Mouse (Mus musculus): ENCODE results near the gene Ager.
A peak's percentile ranks its signal among the peaks of the same experiment; 100 is the strongest.

The Ager gene

DNA sequence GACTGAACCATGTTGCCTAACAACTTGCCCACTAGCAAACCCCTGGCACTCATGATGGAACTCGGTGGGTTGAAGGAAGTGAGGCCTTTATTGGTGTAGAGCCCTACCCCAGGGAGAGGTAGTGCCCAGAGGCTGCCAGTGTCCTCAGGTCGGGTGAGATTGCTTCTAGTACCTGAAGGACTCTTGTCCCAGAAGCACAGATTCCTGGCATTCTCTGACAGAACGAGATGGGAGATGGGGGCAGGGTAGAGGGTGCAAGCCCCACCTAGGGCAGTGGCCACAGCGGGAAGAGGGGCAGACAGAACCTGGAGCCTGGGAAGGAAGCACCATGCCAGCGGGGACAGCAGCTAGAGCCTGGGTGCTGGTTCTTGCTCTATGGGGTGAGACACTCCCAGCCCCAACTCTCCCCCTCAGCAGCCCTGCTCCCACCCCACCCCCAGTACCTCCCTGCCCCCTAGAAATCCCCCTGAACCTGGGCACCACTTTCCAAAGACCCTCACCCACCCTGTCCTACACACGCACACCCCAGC lies at the start of gene Ager:
TSS of gene Ager (plus strand) at position 297 of the 530 bp plus-strand sequence.
- DNase-seq (ENCODE audit: low read depth, low spot score), result no peak

- no peak for DNase-seq (ENCODE audit: low read depth, low spot score)
Measured at GRCm38 (mm10) chr17:34549156-34549555, 48.5 kb upstream of the Ager start.

- no peak for DNase-seq (ENCODE audit: low read depth, low spot score)
Measured at GRCm38 (mm10) chr17:34549843-34550242, 47.8 kb upstream of the Ager start.

- DNase-seq (ENCODE audit: low read depth, low spot score), result peak; percentile 65
Measured at GRCm38 (mm10) chr17:34555483-34555882, 42.2 kb upstream of the Ager start.

DNA sequence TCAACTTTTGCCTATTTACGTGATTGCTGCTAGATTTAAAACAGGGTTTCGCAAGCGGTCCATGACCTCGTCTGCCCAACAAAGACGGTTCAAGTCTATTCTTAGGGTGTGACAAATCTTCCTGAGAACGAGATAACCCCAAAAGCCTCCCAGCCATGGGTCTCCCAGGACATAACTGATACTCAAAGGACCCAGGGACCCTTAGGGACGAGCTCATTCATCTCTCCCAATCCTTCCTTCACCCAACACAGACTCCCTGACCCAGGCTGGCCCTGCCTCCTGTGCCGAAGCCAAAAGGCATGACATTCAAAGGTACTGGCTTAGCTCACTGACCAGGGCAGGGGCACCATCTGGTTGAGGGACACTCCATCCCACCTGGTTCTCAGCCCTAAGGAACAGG lies 41.3 kb upstream of the Ager start:
- DNase-seq (ENCODE audit: low read depth, low spot score), result no peak

DNA sequence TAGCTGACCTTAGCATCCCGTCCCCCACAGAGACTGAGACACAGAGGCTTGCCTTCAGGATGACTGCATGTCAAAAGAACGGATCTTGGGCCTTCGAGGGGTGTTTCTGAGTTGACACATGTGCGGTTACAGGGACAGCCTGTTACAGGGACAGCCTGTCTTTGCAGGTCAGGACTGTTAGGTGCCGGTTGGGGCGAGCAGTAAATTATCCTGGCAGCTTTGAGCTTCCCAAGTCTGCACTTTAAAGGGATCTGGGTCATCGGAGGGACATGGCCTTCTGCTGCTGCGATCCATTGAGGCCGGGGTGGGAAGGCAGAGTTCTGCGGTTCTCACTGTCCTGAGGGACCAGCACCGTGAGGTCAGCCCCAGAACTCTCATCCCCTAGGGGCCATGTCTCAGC lies 40.3 kb upstream of the Ager start:
- DNase-seq (ENCODE audit: low read depth, low spot score), result no peak

GRCm38 (mm10) chr17:34559116-34559515 lies 38.5 kb upstream of the Ager start:
- no peak for DNase-seq (ENCODE audit: low read depth, low spot score)

GRCm38 (mm10) chr17:34559895-34560294 lies 37.8 kb upstream of the Ager start:
- DNase-seq (ENCODE audit: low read depth, low spot score), result no peak

DNA sequence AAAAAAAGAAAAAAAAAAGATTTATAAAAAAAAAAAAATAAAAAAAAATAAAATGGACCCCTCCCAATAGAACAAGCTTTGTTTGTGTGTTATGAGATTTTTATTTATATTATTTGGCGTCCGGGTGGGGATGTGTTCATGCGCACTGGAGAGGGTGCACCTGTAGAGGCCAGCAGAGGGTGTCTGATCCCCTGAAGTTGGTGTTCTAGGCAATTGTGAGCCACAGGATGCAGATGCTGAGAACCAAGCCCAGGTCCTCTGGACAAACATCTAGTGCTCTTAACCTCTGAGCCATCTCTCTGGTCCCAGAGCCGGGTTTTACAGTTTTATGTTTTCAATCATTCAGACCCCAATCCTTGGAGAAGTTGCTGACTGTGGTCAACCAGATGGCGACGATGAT lies 37.2 kb upstream of the Ager start:
- no peak for DNase-seq (ENCODE audit: low read depth, low spot score)

- no peak for DNase-seq (ENCODE audit: low read depth, low spot score)
Measured at GRCm38 (mm10) chr17:34561200-34561599, 36.5 kb upstream of the Ager start.

DNA sequence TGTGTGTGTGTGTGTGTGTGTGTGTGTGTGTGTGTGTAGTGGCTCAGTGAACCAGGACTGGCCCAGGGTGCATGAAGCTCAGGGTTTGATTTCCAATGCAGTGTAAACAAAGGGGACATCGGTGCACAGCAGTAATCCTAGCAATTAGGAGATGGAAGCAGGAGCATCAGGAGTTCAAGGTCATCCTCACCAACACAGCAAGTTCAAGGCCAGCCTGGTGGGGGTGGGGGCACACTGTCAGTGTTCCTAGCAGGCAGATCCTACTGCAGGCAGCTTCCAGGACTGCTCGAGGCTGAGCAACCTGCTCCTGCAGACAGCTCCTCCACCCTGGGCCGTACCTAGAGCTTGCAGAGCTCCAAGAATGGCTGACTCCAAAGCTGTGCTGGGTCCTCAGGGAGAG lies 35.1 kb upstream of the Ager start:
- DNase-seq (ENCODE audit: low read depth, low spot score), result no peak

DNA sequence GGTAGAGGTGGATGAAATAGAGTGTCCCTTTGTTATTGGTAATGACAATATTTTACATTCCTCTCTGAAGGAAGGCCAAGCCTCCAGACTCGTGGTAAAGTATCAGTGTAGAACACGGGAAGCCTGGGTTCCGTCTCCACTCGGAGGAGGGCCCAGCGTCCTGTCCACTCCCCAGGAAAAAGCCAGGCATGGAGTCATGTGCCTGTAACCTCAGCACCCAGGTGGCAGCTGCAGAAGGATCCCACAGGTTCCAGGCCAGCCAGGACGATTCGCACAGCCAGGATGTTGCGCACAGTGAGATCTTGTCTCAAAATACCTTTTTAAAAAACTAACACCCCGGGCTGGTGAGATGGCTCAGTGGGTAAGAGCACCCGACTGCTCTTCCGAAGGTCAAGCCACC lies 34.3 kb upstream of the Ager start:
- DNase-seq (ENCODE audit: low read depth, low spot score), result no peak

- no peak for DNase-seq (ENCODE audit: low read depth, low spot score)
Measured at GRCm38 (mm10) chr17:34564003-34564421, 33.6 kb upstream of the Ager start, which contains the start of gene Notch4. Notch4 (plus strand) TSS chr17:34564268.

DNA sequence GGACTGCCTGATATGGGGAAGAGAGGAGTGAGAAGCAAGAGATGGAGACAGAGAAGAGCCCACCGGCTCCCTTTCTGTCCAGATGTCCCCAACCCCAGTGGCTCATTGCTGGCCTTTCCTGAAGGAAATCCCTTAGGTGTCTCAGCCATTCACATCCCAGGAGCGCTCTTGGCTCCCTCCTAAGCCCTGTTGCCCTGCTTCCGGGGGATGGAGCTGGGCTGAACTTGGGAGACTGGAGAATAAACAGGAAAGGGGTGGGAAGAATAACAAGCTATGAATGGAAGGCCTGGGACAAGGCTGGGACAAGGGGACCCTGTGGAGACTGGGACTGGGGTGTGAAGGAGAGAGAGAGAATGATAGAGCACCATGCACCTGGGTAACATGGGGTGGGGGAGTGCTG lies 32.9 kb upstream of the Ager start:
- DNase-seq (ENCODE audit: low read depth, low spot score), result no peak

DNA sequence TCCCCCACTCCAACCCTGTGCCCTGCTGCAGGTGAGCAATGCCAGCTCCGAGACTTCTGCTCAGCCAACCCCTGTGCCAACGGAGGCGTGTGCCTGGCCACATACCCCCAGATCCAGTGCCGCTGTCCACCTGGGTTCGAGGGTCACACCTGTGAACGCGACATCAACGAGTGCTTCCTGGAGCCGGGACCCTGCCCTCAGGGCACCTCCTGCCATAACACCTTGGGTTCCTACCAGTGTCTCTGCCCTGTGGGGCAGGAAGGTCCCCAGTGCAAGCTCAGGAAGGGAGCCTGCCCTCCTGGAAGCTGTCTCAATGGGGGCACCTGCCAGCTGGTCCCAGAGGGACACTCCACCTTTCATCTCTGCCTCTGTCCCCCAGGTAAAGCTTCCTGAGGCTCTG lies 30.4 kb upstream of the Ager start:
- DNase-seq (ENCODE audit: low read depth, low spot score), result no peak

DNA sequence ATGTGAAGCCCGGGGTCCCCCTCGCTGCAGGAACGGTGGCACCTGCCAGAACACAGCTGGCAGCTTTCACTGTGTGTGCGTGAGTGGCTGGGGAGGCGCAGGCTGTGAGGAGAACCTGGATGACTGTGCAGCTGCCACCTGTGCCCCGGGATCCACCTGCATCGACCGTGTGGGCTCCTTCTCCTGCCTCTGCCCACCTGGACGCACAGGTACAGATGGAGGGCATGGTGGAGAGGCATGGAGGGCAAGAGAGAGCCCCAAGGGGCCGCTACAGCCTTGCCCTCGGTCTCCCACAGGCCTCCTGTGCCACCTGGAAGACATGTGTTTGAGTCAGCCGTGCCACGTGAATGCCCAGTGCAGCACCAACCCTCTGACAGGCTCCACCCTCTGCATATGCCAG lies 29.2 kb upstream of the Ager start:
- DNase-seq (ENCODE audit: low read depth, low spot score), result no peak

DNA sequence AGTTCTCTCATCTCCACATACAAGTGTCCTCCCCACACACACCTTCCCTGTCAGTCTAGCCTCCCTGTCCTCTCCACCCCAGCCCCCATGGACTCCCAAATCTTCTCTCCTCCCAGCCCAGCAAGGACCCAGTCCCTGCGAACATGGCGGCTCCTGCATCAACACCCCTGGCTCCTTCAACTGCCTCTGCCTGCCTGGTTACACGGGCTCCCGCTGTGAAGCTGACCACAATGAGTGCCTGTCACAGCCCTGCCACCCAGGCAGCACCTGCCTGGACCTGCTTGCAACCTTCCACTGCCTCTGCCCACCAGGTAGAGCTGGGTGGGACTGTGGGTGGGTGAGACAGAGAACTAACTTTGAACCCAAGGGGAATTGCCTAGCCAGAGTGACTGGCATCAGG lies 27.7 kb upstream of the Ager start:
- DNase-seq (ENCODE audit: low read depth, low spot score), result no peak

DNA sequence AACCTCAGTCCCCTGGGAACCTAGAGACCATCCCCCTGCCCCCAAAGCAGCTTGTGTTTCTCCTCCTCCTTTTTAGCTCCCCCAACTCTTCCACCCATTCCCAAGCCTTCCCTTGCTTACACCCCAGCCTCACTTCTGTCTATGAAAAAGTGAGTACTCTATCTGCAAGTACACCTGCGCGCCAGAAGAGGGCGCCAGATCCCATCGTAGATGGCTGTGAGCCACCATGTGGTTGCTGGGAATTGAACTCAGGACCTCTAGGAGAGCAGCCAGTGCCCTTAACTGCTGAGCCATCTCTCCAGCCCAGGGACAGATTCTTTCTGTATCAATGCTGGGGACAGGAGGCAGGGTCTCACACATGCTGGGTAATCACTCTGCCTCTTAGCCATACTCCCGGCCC lies 25.8 kb upstream of the Ager start:
- DNase-seq (ENCODE audit: low read depth, low spot score), result no peak

- DNase-seq (ENCODE audit: low read depth, low spot score), result no peak
Measured at GRCm38 (mm10) chr17:34572361-34572760, 25.3 kb upstream of the Ager start.

- DNase-seq (ENCODE audit: low read depth, low spot score), result no peak
Measured at GRCm38 (mm10) chr17:34576577-34576976, 21.1 kb upstream of the Ager start.

- DNase-seq (ENCODE audit: low read depth, low spot score), result no peak
Measured at GRCm38 (mm10) chr17:34578070-34578469, 19.6 kb upstream of the Ager start.

GRCm38 (mm10) chr17:34582528-34582927 lies 15.1 kb upstream of the Ager start:
- DNase-seq (ENCODE audit: low read depth, low spot score), result no peak

DNA sequence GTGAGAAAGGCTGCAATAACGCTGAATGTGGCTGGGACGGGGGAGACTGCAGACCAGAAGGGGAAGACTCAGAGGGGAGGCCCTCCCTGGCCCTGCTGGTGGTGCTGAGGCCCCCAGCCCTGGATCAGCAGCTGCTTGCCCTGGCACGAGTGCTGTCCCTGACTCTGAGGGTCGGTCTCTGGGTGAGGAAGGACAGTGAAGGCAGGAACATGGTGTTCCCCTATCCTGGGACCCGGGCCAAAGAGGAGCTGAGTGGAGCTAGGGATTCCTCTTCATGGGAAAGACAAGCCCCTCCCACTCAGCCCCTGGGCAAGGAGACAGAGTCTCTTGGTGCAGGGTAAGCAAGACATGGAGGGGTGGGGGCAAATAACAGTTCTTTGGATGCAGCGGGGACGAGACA lies 14.3 kb upstream of the Ager start:
- DNase-seq (ENCODE audit: low read depth, low spot score), result no peak

- DNase-seq (ENCODE audit: low read depth, low spot score), result no peak
Measured at GRCm38 (mm10) chr17:34583819-34584218, 13.8 kb upstream of the Ager start.

All from retina, postnatal 7 days (tissue).